Mouse (Mus musculus) kidney, adult 9 months (tissue): ENCODE measurements around the gene Bach2.

ENCODE experiments used
- DNase-seq: peaks from one replicate; pipeline ENCODE4 v3.0.0; 2022

The Bach2 gene

DNA sequence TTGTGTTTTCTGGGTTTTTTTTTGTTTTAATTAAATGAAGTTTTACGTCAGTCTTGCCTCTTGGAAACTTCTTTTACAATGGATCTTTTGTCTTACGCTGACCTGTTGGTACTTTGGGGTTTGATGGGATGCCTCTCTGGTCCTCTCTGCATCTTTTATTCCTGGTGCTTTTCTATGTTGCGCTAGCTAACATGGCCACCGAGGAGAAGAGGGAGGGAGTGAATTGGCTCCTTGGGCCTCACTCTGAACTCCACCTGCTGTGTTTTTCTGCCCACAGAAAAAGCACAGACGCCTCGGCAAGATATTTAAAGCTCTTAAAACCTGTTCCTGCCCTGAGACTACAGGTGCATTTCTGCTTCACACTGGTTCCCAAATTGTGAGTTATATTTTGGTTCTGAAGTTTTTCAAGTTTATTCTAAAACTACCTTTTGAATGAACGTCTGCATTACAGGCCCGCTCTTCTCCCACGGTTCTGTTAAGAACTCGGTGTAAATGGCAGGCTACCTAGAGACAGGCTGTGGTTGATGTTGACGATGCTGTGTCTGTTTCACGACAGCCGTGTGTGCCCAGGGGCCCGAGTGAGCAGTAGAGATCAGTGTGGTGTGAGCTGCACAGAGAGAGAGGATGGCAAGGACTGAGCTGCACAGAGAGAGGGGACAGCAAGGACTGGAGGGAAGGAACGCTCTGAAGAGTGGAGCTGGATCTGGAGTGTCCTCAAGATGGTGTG is 13.5 kb downstream of the Bach2 start:
- DNase-seq = no peak

DNA sequence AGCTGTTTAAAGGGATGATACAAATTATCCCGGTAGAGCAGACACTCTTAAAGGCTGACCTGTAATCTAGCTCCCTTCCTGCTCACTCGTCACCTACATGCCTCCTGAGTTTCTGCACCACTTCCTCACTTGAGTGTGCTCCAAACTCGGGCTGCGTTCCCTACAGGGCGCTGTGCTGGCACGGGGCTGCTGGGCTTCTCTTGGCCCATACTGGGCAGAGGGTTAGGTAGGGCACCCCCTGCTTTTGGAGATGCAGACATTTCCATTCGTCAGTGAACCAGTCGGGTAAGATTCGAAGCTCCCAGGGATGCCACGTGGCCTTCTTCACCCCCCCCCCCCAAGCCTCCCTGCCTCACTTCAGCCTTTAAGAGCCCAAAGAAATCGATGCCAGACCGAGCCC is 19.1 kb downstream of the Bach2 start:
- DNase-seq = no peak

DNA sequence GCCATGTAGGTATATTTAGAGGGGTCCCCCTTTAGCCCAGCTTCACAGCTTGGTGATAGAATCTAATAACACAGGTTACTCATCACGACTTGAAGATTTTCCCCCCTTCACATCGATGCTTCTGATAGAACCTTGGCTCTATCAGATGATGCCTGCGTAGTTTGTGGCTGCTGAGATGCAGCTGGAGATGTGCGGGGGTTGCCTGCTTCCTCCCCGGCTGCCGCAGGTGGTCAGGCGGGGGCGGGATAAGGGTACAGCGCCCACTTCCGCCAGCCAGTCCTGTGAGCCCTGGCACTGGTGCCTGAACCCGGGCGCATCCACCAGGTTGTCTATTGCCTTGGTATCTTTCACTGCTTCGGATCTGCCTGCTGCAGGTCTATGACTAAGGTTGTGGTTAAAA is 19.5 kb downstream of the Bach2 start:
- DNase-seq = no peak

DNA sequence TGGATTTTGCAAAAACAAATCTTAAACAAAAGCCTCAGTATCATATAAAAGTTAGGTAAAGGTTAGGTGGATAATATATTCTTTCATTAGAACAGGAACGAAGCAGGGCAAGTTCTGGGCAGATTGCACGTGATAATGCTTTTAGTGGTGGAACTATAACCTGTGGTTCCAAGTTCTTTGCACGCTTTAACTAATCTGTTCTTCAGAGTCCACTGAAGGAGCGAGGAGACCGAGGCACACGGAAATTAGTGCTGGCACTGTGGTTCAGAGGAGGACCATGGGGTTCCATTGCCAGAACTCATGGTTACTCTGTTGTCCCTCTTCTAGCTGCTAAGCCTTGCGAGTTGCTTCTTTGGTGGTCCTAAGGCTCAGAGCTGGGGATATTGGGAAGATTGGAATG is 20.0 kb downstream of the Bach2 start:
- peak; percentile 58 for DNase-seq

DNA sequence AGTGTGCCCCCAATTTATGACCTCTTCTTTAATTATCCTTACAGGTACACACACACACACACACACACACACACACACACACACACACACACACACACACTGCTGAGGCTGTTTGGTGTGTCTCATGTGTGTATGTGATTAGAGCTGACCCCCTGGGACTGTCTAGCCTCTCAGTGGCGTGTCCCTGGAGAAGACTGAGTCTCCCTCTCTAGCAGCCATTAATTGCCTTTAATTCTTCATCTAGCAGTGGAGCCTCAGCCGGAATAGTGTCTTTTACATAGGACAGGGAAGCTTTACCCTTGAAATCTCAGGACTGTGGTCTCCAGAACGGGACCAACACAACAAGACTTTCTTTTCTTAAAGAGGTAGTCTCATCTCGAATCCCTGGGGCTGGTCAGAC is 22.3 kb downstream of the Bach2 start:
- DNase-seq = no peak

DNA sequence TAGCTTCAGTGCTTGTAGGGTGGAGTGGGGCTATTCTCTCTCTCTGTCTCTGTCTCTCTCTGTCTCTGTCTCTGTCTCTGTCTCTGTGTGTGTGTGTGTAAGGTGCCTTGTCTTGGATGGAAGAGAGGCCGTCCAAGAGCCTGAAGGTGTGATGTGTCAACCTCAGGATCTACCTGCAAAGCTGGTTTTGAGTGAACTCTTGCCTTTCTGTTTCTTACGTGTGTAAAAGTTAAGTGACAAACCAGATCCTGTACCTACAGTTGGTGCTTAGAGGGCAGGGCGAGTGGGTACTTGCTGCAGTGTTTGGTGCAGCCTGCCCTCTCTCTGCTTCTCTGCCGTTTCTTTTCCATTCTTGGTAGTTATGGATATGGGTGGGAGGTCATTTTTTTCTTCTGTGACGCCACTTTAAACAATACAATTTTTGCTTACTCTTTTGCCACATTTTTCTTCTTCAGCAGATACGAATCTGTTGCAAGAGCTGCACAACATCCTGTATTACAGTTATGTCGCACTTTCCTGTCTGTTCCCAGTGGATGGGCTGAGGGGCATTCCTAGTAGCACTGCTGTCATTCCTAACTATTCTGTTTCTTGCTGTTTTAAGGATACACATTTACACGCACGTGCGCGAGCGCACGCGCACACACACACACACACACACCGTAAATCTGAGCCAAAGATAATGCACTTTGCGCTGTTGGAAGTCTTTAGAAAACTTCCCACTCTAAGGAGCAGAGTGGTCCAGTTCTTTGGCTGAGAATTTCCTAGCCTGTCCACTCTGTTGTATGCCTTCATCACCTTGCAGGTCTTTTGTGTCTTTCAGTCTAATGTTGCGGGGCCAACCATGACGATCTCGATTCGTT is 24.5 kb downstream of the Bach2 start:
- no peak for DNase-seq

DNA sequence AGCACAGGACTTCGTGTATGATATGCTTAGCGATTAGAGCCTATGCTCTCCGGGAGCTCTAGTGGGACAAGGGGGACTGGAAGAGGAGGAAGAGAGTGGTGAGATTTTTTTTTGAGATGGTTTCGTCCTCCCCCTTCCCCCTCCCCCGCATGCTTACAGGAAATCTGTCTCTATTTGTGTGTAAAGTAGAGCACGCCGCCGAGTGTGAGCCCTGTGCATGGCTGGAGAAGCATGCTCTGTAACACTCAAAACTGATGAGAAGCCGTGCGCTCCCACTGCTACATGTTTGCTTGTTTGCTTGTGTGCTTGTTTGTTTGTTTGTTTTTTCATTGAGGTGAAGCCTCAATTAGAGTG is 25.1 kb downstream of the Bach2 start:
- no peak for DNase-seq

DNA sequence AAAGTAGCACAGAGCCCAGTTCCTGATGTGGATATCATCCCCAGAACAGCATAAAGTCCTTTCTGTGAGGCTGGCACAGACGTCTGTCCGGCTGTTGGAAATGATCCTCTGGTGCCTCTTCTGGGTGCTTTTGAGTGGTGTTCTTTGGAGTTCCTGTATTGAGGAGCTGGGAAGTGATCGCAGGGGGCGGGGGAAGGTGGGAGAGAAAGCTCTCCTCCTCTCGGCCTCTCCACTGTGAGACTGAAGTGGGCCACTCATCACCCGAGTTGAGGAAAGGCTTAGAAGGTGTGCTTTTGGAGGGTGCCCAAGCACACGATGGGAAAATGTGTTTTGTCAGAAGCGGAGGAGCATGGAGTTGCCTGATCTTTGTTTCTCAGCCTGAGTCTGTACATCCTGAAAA is 26.3 kb downstream of the Bach2 start:
- DNase-seq = no peak

DNA sequence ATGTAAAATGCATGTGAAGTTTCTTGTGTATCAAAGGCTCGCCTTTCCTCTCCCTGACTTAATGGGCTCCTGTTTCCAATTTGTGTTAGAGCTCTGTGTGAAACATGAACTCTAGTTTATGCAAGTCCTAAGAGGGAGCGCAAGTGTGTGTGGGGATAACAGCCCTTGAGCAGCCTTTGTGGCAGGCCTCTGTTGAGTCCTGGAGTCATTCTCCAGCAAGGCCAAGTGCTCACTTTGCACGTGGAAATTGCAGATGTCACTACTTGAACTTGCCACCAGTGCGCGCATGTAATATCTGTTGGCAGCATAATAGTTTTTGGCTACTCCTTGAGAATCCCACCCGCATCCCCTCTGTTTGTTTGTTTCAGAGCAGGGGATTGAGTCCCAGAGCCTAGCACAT is 28.1 kb downstream of the Bach2 start:
- DNase-seq = no peak

DNA sequence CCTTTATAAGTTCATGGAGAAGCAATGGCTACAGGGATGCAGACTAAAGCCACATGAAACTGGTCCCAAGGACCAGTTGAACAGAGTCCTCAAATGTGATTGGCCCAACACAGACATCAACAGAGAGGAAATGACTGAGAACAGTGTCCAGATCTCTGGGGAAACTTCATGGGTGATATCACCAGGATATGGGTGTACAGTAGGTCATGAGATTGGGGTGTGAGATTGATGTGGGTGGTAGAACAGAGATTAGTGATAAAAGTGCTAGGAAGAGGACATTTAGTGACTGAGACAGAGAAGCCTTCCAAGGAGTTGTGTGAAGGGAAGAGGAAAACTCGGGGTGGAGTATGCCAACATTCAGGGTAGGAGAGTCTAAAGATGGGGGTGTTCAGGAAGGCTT is 29.4 kb downstream of the Bach2 start:
- no peak for DNase-seq

DNA sequence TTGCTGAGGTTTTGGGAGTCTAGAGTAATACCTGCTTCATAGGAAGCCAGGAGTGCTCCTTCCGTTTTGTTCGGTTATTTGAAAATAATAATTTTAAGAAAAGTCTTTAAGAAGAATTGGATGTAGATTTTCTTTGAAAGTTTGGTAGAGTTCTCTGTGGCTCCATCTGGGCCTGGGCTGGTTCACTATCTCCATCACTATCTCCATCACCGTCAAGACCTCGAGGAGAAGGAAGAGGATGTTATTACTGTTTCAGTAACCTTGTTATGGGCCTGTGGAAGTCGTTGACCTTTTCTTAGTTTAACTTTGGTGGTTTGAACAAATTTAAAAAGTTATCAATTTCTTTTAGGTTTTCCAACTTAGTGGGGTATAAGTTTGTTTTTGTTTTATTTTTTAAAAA is 33.8 kb downstream of the Bach2 start:
- no peak for DNase-seq

DNA sequence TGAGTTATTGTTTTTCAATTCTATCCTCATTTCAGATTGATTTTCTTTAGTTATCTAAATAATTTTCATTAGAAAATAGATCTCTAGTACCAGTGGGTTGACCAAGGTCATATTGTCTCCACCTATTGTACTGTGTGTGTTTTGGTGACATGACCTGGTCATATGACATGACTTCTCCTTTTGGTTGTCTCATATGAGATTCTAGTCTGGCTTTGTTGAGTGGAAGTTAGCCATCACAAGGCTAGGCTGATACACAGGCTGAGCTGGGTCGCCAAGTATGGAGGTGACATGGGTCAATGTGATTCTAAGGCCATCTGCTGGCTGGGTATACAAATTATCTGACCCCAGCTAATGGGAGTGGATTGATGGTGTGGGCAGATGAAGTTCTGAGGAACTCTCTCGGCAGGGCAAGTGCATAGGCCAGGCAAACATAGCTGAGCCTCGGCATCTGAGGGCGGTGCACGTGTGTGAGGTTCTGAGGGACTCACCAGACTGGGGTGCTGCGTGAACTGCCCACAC is 36.2 kb downstream of the Bach2 start:
- DNase-seq = no peak

DNA sequence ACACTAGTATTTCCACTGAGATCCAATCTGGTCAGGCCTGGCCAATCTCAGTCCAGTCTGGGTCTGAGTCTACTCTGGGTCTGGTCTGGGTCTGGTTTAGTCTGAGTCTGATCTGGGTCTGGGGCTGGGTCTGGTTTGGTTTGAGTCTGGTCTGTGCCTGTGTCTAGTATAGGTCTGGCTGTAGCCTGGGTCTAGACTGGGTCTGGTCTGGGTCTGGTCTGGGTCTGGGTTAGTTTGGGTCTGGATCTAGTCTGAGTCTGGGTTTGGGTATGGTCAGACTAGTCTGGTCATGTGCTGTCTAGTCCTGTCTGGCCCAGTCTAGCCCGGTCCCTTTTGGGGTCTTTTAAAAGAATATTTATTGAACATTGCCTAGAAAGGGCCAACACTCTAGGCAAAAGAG is 41.2 kb downstream of the Bach2 start:
- DNase-seq = no peak

DNA sequence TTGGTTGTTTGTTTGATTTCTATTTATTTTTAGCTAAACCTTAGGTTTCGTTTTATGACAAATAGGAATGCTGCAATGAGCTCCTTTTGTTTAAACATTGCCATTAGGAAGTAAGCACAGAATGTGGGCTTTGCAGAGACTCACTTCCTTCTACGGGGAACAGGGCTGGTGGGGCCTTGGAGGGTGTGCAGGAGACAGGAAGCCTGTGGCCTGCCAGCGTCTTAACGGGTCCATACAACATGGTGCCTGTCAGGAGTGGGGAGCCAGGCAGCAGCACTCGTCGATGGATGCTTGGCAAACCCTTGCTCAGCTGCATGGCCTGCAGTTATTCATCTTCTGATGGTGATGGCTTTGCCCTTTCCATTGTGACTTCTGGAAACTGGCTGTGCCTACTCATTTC is 41.8 kb downstream of the Bach2 start:
- no peak for DNase-seq

DNA sequence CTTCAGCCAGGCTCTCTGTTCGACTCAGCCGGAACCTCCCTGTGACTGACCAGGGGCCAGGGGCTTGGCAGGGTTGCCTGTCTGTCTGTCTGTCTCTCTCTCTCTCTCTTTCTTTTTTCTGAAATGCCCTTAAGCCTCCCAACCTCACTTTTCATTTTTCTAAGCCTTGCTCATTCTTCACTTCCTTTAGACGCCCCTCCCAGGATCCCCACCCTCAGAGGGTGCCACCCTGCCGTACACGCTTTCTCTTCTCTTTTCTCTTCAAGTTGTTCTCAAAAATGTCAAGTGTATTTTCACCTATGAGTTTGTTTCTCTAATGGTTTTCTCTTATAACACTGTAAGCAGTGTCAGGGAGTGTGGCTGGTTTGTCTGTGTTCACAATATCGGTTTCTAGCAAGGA is 42.7 kb downstream of the Bach2 start:
- no peak for DNase-seq

DNA sequence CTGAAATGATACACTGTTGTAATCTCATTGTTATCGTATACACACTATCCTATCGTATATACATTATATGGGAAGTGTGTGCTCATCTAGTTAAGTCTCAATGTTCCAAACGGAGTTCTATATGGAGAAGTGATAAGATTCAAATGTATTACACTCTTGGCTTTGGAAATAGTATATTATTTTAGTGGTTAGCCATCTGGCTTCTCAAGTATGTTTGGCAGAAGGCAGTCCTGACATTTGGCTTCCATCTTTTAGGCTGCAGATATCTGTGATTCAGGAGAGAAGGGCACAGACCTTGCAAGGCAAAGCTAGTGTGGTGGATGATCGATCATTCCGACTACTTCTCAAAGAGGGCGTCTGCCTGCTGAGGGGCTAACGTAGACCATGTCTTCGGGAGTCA is 47.8 kb downstream of the Bach2 start:
- DNase-seq = no peak

DNA sequence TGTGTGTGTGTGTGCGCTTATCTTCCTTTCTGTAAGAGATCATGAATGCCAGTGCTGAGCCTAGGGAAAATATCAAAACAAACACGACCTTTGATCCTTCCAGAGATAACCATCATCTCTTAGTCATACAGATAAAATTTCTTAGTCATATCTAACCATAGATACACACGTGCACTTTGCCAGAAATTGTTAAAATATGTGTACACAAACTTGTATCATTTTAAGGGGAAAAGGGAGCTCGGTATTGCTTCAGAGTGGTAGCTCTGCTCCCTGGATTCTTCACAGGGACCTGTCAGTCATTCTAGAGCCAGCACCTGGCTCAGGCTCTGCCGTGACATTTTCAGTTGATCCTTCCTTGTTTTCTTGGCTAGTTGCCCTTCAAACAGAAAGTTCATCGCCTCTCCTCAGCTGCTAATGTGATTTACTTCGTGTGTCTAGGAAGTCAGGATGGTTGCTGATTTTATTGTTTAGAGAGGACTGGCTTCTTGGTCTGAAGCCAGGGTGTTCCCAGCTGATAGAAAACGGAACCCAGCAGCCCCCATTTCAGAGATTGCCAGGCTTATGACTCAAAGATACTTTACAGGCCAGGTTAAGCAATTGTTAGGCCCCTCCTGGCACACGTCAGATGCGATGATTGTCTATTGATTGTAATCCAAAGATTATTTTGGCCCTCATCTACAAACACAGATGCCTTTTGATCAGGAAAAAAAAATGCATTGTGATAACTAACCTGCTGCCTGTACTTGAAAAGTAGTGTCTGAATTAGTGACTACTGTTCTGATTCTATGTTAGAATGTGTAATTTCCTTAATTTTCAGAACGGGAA is 49.6 kb downstream of the Bach2 start:
- peak; percentile 83 for DNase-seq

DNA sequence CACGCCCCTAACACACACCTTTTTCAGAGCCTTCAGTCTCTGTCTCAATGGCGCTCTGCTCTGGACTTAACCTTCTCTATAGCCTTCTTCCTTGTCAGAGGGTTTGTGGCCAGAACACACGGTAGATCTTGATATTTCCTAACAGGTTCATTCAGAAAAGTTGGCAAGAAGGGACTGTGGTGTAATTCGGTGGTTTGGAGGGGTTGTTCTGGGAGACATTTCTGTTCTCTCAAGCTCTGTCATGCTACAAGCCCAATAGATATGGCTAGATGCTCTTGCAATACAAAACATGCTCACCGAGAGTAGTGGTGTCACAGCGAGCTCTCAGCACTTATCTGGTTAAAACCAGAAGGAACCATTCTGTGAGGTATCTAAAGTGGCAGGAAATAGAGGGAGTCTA is 51.2 kb downstream of the Bach2 start:
- DNase-seq = no peak

DNA sequence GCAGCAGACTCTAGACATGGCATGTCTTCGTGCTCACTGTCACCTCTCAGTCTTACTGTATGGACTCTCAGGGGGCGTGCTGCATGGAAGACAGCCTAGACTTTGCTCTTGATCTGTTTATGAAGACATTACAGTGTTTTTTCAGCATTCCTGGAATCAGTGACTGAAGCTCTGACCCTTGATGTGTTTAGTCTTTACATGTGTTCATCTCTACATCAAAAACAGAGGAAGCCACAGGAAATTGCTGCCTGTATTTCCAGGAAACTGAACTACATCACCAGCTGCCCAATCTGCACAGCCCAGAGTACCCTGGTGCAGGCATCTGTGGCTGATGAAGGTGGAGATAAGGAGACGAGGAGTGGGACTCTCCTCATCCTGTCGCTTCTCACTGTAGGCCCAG is 52.8 kb downstream of the Bach2 start:
- DNase-seq = no peak

DNA sequence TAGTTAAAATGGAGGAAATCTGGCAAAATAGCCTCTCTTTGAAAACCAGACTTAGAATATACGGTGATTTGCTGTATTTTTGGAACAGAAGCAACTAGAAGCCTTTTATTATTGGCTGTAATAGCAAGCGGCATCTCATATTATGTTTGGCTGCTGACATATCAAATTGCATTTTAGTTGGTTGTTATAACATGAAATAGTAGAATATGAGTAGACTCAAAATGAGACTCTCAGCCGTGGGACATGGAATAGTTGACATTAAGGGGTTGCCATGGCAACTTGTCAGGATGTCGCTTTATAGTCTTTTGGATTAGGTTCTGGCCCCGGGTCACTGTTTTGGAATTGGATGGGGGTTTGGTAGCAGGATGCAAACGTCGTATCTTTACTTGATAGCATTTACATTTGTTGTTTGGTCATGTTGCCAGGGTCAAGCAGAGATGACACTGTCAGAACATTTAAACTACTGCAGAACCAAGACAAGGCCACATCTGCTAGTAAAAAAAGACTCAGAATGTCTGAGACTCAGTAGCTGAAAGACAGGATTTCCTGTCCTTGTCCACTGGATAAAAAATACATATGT is 55.2 kb downstream of the Bach2 start:
- DNase-seq = no peak

DNA sequence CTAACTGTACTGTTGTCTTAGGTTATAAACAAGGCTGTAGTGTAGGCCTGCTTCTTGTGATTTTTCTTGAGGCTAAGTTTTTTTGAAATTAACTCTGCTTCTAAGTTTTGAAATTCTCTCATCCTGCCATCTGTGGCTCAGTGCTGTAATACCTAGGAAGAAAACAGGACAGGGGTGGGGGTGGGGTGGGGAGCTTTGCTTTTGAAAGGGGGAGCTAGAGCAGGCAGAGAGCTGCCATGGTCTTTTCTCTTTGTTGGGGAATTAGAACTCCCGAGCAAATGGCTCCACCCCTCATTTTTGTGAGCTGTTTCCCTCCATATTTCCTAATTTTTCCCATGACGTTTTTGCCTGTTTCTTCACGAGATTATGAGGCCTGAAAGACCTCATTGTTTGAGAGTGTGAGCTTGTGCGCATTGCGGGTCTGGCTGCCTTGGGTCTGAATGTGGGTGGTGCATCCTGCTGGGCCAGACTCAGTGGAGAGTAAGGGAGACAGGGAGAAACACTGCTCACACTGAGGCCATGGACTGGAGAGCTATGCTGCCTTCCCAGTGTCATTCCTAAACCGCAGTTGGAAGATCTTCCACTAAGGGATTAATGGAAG is 58.6 kb downstream of the Bach2 start:
- DNase-seq = no peak

DNA sequence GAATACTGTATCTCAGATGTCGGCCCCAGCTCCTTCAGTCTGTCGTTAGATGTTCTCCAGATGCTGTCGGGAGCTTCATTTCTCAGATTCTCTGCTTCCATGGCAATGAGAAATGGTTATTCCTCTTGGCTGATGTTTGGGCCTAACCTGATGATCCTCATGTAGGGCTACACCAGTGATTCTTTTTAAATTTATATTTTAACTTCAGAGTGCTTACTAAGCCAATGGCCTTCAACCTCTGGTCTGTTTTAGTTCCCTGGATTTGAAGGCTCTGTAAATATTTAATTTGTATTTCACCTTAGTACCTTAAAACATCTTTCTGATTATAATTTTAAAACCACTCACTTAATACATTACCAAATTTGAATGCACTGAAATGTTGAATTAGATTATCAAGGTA is 60.6 kb downstream of the Bach2 start:
- DNase-seq = peak; percentile 74

DNA sequence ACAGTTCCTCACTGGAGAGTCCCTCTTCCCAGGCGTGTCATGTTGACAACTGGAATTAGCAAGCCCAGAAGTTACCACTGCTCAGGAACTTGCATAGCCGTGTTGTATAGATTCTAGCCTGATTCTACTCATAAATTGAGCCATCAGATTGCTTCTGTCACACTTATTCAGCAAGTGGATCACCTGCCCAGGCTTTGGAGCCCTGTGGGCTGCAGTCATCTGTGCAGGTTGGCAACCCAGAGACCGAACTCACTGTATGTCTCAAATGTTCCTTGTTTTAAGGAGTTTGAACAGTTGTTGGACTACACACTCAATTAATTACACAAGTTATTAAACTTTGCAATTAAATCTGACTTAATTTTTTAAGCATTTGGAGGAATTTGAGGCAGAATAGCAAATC is 61.4 kb downstream of the Bach2 start:
- DNase-seq = no peak
